Mouse (Mus musculus): ENCODE data around the gene Nfe2.
"Not testable (repeated sequence)": the region's sequence is repeated elsewhere in the genome, so short reads cannot be mapped to it uniquely, and the experiment has no call there.

Nfe2 gene

DNA sequence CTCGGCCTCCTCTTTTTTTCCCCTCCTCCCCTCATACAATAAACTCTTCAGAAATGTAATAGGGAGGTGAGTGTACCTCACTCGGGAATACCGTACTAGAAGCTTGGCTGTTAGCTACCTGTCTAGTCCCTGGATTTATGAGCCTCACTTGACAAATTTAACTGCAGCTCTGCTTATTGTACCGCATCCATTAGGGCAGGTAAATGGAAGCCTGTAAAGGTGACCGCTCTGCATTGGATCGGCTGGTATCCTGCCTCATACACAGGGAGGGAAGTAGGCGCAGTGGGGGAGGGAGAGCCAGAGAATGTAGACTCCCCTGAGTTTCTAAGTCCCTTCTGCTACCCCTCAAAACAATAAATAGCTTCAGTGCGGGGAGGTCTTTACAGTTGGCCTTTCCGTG, 32.6 kb upstream of the Nfe2 start:
- DNase-seq (ENCODE audit: low spot score in 2 of 2), result no peak

DNA sequence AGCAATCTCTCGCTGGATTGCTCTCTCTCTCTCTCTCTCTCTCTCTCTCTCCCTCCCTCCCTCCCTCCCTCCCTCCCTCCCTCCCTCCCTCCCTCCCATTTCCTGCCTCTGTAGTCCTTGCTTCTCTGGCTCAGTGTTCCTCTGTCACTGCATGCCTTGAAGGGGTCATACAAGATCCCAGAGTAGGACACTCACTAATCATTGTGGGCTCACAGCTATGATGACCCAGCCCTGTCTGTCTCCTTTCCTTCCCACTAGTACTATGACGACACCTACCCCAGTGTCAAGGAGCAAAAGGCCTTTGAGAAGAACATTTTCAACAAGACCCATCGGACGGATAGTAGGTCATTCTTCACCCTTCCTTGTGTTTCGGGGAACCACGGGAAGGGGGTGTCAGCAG, 32.2 kb upstream of the Nfe2 start:
- no peak for DNase-seq (ENCODE audit: low spot score in 2 of 2)

DNA sequence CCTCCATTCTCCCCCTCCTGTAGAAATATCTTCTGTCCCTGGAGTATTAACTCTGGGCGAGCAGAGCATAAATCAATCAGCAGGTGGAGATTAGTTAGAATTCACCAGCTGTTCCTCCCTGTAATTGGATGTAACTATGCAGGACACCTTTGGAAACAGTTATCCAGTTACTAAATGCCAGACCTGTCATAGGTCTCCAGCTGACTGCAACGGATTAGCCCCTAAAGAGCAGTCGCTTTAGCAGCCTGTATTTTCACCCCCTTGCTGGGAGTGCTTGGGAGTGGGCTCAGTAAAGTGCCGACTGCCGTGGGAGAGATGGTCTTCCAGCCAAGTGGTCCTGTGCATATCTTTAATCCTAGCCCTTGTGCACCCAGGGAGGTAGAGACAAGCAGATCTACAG, 31.4 kb upstream of the Nfe2 start:
- no peak for DNase-seq (ENCODE audit: low spot score in 2 of 2)

DNA sequence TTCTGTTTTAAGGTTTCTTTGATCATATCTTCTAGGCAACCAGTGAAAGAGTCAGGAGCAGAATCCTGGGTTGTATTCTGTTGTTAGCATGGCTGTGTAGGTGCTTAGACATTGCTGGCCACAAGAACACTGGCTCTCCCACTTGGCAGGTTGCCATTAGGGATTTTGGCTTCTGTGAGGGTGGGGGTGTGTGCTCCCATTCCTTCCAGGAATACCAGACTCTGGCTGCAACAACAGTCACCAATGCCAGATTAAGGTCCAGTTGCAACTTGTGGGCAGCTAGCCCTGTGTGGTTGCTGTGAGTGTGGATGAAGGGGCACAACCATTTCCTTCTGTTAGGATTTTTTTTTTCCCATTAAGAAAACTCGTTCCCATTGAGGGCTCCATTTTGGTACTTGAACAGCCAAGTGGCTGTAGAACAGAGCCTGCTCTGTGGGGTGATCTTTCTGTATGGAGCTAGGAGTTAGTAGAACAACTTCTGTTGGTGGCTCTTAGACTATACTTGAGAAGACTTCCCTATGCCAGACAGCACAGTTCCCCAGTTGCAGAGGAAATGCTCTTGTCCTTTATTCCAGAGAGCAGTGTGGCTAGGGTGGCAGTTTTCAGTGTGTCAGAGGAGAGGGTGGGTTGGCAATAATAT, 27.7 kb upstream of the Nfe2 start:
- DNase-seq (ENCODE audit: low spot score in 2 of 2), result no peak

DNA sequence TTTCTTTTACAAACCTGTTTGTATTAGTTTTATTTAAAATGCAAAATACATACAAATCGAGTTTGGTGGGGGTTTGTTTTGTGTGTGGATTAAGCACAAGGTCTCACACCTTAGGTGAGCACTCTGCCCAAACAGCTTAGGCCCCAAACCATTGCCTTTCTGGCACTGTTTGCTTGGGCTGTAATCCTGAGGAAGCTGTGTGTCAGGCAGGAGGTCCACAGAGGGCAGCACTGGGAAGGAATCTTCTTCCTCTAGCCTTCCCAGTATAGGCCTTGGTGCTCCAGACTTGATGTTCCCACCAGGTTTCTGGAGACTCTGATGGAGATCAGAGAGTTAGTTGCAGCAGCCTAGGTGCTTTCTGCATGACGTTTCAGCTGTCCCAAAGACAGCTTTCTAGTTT, 26.4 kb upstream of the Nfe2 start:
- DNase-seq (ENCODE audit: low spot score in 2 of 2), result no peak

DNA sequence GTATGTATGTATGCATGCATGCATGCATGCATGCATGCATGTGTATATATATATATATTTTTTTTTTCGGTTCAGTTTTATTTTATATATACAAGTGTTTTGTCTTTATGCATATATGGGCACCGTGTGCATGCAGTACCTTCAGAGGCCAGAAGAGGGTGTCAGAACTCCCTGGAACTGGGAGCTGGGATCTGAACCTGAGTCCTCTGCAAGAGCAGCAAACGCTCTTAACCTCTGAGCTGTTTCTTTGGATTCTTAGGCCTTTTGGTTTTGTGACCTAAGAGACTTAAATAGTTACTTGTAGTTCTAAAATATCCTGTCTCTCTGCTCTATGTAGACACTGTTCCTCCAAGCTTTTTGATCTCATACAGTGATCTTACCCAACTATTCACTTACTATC, 25.9 kb upstream of the Nfe2 start:
- no peak for DNase-seq (ENCODE audit: low spot score in 2 of 2)

DNA sequence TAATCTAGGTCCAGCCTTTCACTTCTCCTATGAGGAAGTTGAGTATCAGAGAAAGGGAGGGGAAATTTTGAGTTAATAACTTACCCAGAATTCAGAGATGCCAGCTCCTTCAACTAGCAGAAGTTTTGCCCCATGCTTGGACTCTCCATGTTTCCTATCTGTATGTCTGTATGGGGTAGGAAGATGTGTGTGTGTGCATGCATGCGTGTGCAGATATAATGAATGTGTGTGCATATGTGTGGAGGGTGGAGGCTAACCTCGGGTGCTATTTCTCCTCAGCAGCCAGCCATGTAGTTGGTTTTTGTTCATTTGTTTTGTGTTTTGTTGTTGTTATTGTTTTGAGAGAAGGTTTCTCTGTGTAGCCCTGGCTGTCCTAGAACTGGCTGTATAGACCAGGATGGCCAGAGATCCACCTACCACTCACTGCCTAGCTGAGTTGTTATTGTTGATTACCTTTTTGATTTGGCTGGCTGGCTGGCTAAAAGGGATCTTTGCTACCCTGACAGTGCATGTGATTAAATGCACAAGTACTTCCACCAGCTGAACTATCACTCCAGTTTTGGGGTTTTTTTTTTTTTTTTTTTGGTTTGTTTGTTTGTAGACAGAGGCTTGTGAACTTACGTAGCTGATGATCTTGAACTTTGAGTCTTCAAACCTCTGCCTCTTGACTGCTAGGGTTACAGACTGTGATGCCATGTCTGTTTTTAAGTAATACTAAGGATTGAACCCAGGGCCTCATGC, 23.4 kb upstream of the Nfe2 start:
- DNase-seq (ENCODE audit: low spot score in 2 of 2), result no peak

DNA sequence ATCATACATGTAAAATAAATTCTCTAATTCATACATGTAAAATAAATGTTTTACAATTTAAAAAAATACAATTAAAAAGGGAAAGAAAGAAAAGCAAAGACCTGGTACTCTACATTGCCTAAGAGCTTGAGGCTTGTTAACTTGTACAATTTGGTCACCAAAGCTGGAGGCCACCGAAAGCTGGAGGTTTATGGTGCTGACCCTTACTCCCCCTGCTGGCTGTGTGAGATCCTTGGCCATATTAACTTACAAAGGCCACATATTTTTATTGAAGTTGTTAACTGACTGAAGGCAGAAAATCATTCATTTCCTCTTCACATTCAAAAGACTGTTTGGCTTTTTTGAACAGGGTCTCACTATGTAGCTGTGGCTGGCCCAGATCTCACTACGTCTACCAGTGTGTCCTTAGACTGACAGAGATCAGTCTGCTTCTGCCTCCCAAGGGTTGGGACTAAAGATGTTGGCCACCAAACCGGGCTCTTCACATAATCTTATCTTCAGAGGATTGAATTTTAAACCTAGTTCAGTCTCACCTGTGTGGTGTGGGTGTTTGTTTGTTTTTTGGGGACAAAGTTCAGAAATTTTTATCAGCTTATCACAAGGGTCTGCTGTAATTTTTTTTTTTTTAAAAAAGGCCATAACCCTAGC, 22.7 kb upstream of the Nfe2 start:
- no peak for DNase-seq (ENCODE audit: low spot score in 2 of 2)

DNA sequence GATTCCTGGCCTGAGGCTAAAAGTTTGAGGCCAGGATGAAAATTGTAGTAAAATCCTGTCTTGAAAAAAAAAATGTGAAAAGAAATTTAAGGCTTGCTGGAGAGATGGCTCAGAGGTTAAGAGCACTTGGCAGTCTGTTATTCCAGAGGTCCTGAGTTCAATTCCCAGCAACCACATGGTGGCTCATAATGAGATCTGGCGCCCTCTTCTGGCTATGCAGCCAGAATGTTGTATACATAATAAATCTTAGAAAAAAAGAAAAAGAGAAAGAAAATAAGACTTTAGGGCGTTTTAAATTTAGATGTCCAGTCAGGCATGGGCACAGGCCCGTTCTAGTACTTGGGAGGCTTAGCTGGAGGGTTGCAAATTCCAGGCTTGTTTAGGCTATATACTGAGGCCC, 21.5 kb upstream of the Nfe2 start:
- no peak for DNase-seq (ENCODE audit: low spot score in 2 of 2)

DNA sequence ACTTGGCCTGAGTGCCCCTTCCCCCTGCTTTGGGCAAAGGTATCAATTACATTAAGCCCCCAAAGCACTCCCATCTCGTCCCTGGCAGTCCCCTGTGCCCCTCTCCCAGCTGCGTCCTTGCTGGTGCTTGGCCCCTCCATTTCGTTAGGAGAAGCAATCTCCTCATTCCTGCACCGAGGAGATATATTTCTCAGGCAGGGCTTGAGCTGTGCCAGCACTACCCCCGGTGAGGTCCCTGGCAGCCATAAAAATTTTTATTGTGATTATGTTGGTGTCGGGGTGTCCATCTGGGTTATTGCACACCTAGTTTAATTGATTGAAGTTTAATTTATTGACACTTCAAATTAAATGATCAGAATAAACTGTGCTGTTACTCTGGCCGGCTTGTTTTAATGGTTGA, 19.7 kb upstream of the Nfe2 start:
- DNase-seq (ENCODE audit: low spot score in 2 of 2), result no peak

DNA sequence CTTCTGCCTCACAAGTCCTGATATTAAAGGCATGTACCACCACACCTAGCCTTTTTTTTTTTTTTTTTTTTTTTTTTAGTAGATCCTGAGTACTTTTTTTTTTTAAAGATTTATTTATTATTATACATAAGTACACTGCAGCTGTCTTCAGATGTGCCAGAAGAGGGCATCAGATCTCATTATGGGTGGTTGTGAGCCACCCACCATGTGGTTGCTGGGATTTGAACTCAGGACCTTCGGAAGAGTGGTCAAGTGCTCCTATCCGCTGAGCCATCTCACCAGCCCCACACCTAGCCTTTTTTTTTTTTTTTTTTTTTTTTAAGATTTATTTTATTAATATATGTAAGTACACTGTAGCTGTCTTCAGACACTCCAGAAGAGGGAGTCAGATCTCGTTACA, 17.7 kb upstream of the Nfe2 start:
- not testable (repeated sequence) for DNase-seq (ENCODE audit: low spot score in 2 of 2)

DNA sequence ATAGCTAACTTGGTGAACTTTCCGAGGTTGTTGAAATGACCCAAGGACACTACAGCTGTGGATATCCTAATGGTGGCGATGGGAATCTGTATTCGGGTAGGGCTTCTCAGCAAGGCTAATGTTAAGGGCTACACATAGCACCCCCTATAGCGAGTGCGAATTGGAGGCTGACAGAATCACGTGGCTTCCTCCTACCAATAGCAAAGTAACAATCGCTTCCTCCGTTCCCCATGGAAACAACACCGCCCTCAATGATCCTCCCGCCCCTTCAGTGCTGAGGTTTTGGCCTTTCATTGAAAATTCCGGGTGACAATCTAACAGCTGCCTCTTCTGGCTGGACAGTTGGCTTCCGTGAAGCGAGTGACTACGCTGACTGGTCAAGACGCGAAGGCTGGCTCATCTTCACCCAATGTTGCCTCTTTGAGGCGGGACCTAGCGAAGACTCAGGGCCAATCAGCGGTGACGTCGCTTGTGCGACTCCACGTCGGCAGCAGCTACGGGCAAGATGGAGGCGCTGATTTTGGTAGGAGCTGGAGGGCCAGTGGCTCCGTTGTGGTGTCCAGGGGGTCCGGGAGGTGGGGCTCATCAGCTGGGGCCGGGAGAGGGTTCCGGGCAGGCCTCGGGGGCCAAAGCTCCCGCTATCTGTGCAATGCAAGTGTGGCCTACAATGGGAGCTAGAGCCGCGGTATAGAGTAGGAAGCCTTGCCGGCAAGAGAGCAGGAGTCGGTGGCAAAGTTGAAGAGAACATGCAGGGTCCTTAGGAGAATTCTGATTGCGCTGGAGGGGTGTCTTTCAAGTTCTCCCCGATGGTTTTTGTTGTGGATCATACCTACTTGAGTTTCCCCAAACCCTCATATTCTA, 14.4 kb upstream of the Nfe2 start, which contains the start of gene Copz1:
Gene Copz1 (plus strand): TSS at position 296 of the 861 bp plus-strand sequence.
- peak; percentile 95 to 99 for DNase-seq (ENCODE audit: low spot score in 2 of 2)

DNA sequence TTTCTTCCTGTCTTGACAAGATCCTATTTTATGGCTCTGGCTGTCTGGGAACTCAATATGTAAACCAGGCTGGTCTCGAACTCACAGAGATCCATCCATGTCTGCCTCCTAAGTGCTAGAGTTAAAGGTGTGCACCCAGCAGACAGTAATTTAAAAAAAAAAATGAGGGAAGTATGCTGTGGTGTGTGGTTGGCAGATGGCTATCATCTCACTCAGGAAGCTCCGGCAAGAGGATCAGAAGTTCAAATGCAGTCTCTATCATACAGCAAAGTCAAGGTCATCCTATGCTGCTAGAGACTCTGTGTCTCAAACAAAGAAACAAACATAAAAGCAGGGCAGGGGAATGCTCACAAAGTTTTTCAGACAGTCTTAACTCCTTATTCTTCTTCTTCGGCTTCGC, 10.7 kb upstream of the Nfe2 start:
- no peak for DNase-seq (ENCODE audit: low spot score in 2 of 2)

DNA sequence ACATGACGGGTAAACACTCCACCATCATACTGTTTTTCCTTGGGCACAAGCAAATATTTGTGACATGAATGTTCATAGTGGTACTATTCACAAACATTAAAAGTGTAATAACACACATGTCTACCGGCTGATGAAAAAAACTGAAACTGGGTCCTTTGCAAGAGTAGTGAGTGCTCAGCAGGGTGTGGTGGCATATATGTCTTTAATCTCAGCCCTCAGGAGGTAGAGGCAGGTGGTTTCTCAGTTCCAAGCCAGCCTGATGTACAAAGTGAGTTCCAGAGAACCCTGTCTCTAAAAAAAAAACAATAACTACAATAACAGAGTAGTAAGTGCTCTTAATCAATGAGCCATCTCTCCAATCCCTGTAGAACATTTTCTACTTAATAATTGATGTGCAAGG, 6.6 kb upstream of the Nfe2 start:
- no peak for DNase-seq (ENCODE audit: low spot score in 2 of 2)

DNA sequence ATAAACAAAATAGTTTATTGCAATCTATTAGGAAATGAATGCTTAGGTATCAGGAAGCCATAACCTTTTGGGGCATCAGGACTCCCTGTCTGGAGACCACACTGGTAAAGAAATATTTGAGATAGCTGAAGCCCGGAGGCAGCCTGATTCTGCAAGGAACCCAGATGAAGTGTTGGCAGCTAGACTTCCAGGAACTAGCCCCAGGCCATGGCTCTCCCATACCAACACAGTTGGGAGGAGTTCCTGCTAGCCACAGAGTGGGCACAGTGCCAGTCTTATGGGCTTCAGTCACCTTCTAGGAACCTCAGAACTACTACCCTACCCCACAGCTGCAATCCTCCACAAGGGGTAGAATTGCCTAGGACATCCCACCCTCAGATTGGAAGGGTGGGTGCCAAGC, 1.8 kb upstream of the Nfe2 start:
- DNase-seq (ENCODE audit: low spot score in 2 of 2), result no peak

DNA sequence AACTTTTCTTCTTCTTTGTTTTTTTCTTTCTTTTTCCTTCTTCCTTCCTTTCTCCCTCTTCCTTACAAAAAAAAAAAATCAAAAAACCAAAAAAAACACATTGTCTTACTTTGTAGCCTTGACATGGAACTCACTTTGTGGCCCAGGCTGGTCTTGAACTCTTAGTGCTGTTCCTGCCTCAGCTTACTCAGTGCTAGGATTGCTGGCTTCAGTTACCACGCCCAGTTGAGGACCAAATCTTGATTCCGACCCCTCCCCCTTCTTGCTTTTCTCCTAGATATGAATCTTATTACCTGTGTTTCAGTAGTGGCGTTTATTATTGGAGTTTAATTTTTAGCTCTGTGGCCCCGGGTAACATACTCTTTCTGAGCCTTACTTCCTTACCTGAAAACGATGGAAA, 959 bp upstream of the Nfe2 start:
- DNase-seq (ENCODE audit: low spot score in 2 of 2), result no peak

DNA sequence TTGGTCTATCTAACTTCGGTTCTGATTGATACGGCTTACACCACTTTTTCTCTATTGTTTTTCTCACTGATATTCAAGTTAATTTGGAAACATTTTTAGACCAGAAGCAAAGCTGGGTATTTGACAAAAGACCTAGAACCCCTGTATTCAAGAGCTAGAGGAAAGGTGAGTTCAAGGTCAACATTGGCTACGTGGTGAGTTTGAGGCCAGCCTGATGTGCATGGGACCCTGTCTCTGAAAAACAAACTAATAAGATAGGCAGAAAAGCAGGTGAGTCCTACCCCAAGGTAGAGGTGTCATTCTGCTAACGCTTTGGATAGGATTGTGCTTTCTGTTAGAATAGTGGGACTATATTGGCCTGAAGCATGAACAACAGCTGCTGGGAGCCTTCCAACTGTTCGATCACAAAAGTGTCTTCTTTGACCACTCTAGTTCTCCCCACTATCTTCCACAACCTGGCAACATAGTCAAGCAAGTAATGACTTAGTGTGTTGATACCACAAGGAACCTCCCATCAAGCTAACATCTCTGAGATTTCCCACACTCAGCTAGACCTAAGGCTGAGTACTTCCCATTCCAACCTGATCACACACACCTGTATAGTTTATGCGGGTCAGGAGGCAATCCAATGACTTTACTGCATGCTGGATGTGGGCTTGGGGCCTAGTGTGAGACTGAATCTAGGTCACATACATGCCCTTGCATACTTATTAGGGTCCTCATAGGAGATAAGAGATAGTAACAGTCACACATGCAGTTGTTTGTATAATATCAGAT, 1.8 kb downstream of the Nfe2 start:
- no peak for DNase-seq (ENCODE audit: low spot score in 2 of 2)

DNA sequence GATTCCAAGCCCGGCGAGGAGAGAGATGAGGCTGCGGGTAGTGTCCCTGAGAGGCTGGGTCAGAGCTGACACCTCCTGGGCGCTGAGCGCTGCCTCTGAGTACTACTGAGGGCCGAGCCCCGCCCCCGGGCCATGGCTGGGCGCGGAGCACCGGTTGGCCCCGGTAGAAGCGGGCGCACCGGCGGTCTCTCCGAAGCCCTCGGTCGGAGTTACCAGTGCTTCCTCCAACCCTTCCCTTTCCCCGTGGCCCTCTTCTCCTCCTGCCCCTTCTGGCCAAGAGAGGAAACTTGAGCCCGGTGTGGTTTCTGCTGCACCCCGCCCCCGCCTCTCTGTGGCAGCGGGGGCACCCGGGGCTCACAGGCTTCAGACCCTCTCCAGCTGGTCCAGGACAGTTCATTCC, 3.0 kb downstream of the Nfe2 start:
- no peak for DNase-seq (ENCODE audit: low spot score in 2 of 2)

DNA sequence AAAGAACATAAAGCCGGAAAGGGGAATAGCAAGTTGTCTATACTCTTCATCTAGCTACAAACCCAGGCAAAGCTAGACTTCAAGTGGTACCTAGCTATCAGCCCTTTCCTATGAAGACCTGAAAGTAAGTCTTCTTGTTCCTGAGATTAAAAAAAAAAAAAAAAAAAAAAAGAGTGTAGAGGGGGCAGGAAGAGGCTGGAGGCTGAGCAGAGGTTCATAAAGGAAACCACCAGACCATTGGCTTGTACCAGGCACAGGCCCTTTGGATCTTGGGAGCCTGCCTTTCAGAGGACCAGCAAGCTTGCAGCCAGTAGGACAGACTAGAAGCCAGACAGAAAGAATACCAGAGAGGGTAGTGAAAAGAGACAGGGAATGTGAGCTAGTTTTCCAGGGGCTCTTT, 4.9 kb downstream of the Nfe2 start:
- DNase-seq (ENCODE audit: low spot score in 2 of 2), result no peak

DNA sequence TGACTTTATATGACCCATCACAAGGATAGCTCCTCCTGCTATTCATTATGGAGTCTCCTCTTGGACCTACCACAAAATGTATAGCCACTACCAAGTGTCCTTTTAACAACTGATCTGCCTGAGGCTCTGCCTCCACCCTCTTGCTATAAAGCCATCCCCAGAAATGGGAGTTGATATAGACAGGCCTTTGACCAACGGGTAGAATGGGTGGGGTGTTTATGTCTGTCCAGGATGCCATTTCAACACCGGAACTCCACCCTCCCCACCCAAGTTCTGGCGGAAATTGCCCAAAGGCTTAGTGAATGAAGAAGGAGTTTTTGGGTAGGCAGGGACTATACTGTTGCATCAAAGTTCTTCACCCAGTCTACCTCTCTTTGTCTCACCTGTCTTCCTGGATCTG, 5.5 kb downstream of the Nfe2 start:
- no peak for DNase-seq (ENCODE audit: low spot score in 2 of 2)

DNA sequence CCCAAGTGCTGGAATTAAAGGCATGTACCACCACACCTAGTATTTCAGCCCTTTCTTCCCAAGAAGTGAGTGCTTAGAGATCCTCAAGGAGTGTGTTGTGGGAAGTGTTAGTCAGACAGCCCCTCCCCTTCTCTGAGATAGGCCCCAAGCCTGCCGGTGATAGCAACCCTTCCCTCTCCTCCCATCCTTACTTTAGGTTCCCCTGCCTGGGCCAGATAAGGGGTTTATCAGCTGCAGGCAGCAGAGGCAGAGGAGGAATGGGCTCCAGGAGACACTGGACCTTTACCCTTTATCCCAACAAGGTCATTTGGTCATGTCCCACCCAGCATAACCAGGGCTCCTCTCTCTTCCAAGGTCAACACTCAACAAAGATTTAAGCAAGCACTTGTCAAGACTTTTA, 6.6 kb downstream of the Nfe2 start:
- no peak for DNase-seq (ENCODE audit: low spot score in 2 of 2)

Measured in frontal cortex, postnatal 36 days (tissue).